Mouse (Mus musculus): ENCODE results near the gene Phf3.

- TF ChIP-seq CTCF (conservative IDR thresholded peaks at IDR 0.05; ENCODE audit: low read length) = no peak
- no peak for TF ChIP-seq NANOG (IDR thresholded peaks at IDR 0.05; ENCODE audit: borderline replicate concordance, low read length)
- TF ChIP-seq POU5F1 (IDR thresholded peaks at IDR 0.05; ENCODE audit: borderline replicate concordance, low read length) = no peak
These were observed 54.3 kb downstream of the Phf3 start for GRCm38 (mm10) chr1:30819414-30819813.
